9 mouse cellular contexts compared by ENCODE assay signal in genomic region chr15:12084859-12085258, GRCm38 (mm10). TPM values are rescaled to one million over a fixed set of nuclear protein-coding genes. Genes with fewer than 3 reads are reported as not detected.
DNase-seq lines count a peak whose midpoint lies in the region; ATAC-seq and TF ChIP-seq lines count a peak whose summit lies in the region.
"Had no signal": no experiment of that assay in that cellular context is flagged by ENCODE, and none has a peak within 500 bp of the region (broad histone marks: within the 10 kb centered on the region; RNA-seq: fewer than 3 reads in every experiment).

No protein-coding gene starts in this region.

- H3K4me2 ChIP-seq in forebrain, embryonic 15.5 days (replicated peaks): no peak overlapping the region
- no peak overlapping the region for H3K4me2 ChIP-seq in forebrain, embryonic 11.5 days (ENCODE audit: low read depth, low read length, severe bottlenecking)
- no peak overlapping the region for H3K4me2 ChIP-seq in CH12.LX (ENCODE audit: insufficient read depth, low read depth, poor library complexity, severe bottlenecking)
- H3K4me2 ChIP-seq in stomach, embryonic 15.5 days: no peak overlapping the region

- no peaks in the 10 kb centered on the region for H3K79me2 ChIP-seq in CH12.LX (replicated peaks; ENCODE audit: control insufficient read depth, extremely low read depth, insufficient read depth, poor library complexity, severe bottlenecking)

- peaks cover 7% of the 10 kb centered on the region; the same call in 1 of the 2 replicates for H3K4me1 ChIP-seq in forebrain, embryonic 15.5 days
- no peaks in the 10 kb centered on the region for H3K4me1 ChIP-seq in forebrain, embryonic 11.5 days (replicated peaks; ENCODE audit: control insufficient read depth, insufficient read depth, low read length)
- peaks cover 0 to 7% of the 10 kb centered on the region in 2 experiments; a peak in 2 of 4 replicates for H3K4me1 ChIP-seq in CH12.LX (ENCODE audit: control insufficient read depth in 1 of 2, insufficient read depth in 2 of 2)
- H3K4me1 ChIP-seq in midbrain, embryonic 10.5 days: no peaks in the 10 kb centered on the region
- 0 out of 2 replicates have a peak, but pooled peaks cover 5% of the 10 kb centered on the region for H3K4me1 ChIP-seq in stomach, embryonic 15.5 days

- no peak overlapping the region for H3K4me3 ChIP-seq in forebrain, embryonic 15.5 days
- H3K4me3 ChIP-seq in forebrain, embryonic 11.5 days (ENCODE audit: low read depth, low read length): no peak overlapping the region
- no peak overlapping the region for H3K4me3 ChIP-seq in CH12.LX (replicated peaks in 1 of 3; ENCODE audit: low read depth in 2 of 3, low read length in 2 of 3, poor library complexity in 1 of 3)
- no peak overlapping the region for H3K4me3 ChIP-seq in midbrain, embryonic 10.5 days
- no peak overlapping the region for H3K4me3 ChIP-seq in stomach, embryonic 15.5 days (replicated peaks)

- no peaks in the 10 kb centered on the region for H3K36me3 ChIP-seq in forebrain, embryonic 15.5 days
- H3K36me3 ChIP-seq in forebrain, embryonic 11.5 days (ENCODE audit: control insufficient read depth, insufficient read depth, low read length): no peaks in the 10 kb centered on the region
- no peaks in the 10 kb centered on the region for H3K36me3 ChIP-seq in CH12.LX (replicated peaks in 1 of 2; ENCODE audit: control insufficient read depth in 1 of 2, insufficient read depth in 1 of 2, low read length in 1 of 2)
- H3K36me3 ChIP-seq in midbrain, embryonic 10.5 days: no peaks in the 10 kb centered on the region
- H3K36me3 ChIP-seq in stomach, embryonic 15.5 days: no peaks in the 10 kb centered on the region

- no peak for TF ChIP-seq POLR2A in CH12.LX (IDR thresholded peaks at IDR 0.05; ENCODE audit: low read depth, low read length)

- in situ Hi-C loops in CH12.LX (cut with MboI; ENCODE audit: low pct_ligation_motif_present, low pct_unique_long_range_greater_than_20kb, low sequenced_read_pairs): loop anchor here (5.0 kb wide), 1 partner anchor 108 kb away; no protein-coding TSS in a partner anchor

- DNase-seq in forebrain, embryonic 11.5 days (ENCODE audit: low spot score): no peak
- peak; percentile 59 for DNase-seq in CH12.LX (ENCODE audit: extremely low read depth)
- peak; percentile 31 for DNase-seq in c-Kit-positive CD71-positive TER-119-negative erythroid progenitor cells, embryonic 14.5 days (ENCODE audit: low read depth)
- DNase-seq in gastrocnemius, postnatal 14 days: peak; percentile 59
- peak; percentile 76 for DNase-seq in kidney, postnatal 14 days
- peak; percentile 24 for DNase-seq in midbrain, embryonic 10.5 days (ENCODE audit: low spot score)

- no peak for TF ChIP-seq EP300 in CH12.LX (IDR thresholded peaks at IDR 0.05; ENCODE audit: low read length)

- H3K27me3 ChIP-seq in forebrain, embryonic 15.5 days: no peaks in the 10 kb centered on the region
- no peaks in the 10 kb centered on the region for H3K27me3 ChIP-seq in forebrain, embryonic 11.5 days (ENCODE audit: control insufficient read depth, insufficient read depth, low read length)
- H3K27me3 ChIP-seq in CH12.LX (replicated peaks): no peaks in the 10 kb centered on the region
- H3K27me3 ChIP-seq in midbrain, embryonic 10.5 days (ENCODE audit: low read depth, poor library complexity, severe bottlenecking): no peaks in the 10 kb centered on the region
- H3K27me3 ChIP-seq in stomach, embryonic 15.5 days (replicated peaks): no peaks in the 10 kb centered on the region

- H3K27ac ChIP-seq in forebrain, embryonic 15.5 days (replicated peaks): no peak overlapping the region
- no peak overlapping the region for H3K27ac ChIP-seq in forebrain, embryonic 11.5 days (ENCODE audit: low read depth, low read length)
- H3K27ac ChIP-seq in CH12.LX (ENCODE audit: insufficient read depth, low read depth): no peak overlapping the region
- no peak overlapping the region for H3K27ac ChIP-seq in midbrain, embryonic 10.5 days (replicated peaks)
- H3K27ac ChIP-seq in stomach, embryonic 15.5 days: peak overlapping the region; percentile 72
- H3K27ac ChIP-seq: macrophage had no signal

- 0 out of 2 replicates have a peak, but pooled peaks have one; percentile 52 for ATAC-seq in forebrain, embryonic 15.5 days (replicated peaks)
- ATAC-seq in forebrain, embryonic 11.5 days (replicated peaks; ENCODE audit: low FRiP score): no peak
- ATAC-seq in stomach, embryonic 15.5 days (ENCODE audit: insufficient read depth, low FRiP score, low read depth): no peak

- H3K9me3 ChIP-seq in forebrain, embryonic 15.5 days: no peaks in the 10 kb centered on the region
- H3K9me3 ChIP-seq in forebrain, embryonic 11.5 days (ENCODE audit: control insufficient read depth, low read length): no peaks in the 10 kb centered on the region
- H3K9me3 ChIP-seq in CH12.LX (replicated peaks; ENCODE audit: low read length): no peaks in the 10 kb centered on the region
- no peaks in the 10 kb centered on the region for H3K9me3 ChIP-seq in midbrain, embryonic 10.5 days (replicated peaks)
- H3K9me3 ChIP-seq in stomach, embryonic 15.5 days: no peaks in the 10 kb centered on the region

- TF ChIP-seq CTCF in CH12.LX (conservative IDR thresholded peaks at IDR 0.05 in 1 of 2, IDR thresholded peaks at IDR 0.05 in 1 of 2; ENCODE audit: low read depth in 2 of 2, low read length in 2 of 2): peak; percentile 82 to 89

- TF ChIP-seq RAD21 in CH12.LX (IDR thresholded peaks at IDR 0.05; ENCODE audit: low read depth, low read length): peak; percentile 91

- dilution Hi-C loops in CH12.LX (cut with MboI; ENCODE audit: extremely low pct_ligation_motif_present, extremely low pct_unique_long_range_greater_than_20kb, low sequenced_read_pairs): no loop called here

- WGBS in forebrain, embryonic 15.5 days: 79% methylated on average over 4 of the region's 4 CpGs
- 83% methylated on average over 4 of the region's 4 CpGs for WGBS in forebrain, embryonic 11.5 days
- WGBS in midbrain, embryonic 10.5 days: 79% methylated on average over 4 of the region's 4 CpGs
- 75% methylated on average over 4 of the region's 4 CpGs for WGBS in stomach, embryonic 15.5 days

- intact Hi-C loops in gastrocnemius, postnatal 14 days (cut with DNase I; ENCODE audit: low total_unique reads): loop anchor here (5.0 kb wide), 1 partner anchor 108 kb away; no protein-coding TSS in a partner anchor

- no peak overlapping the region for H3K9ac ChIP-seq in forebrain, embryonic 15.5 days (replicated peaks)
- H3K9ac ChIP-seq in forebrain, embryonic 11.5 days (ENCODE audit: low read length): no peak overlapping the region
- H3K9ac ChIP-seq in CH12.LX (ENCODE audit: insufficient read depth, low read depth): no peak overlapping the region
- H3K9ac ChIP-seq in stomach, embryonic 15.5 days: no peak overlapping the region

TF ChIP-seq in CH12.LX, 34 proteins besides CTCF, POLR2A, EP300 and RAD21:
- TF ChIP-seq E2F4 (IDR thresholded peaks at IDR 0.05; ENCODE audit: insufficient replicate concordance, low read depth, low read length) (no peak), IRF4 (IDR thresholded peaks at IDR 0.05; ENCODE audit: low read depth, low read length) (0 out of 2 replicates have a peak, but pooled peaks have one; percentile 19), ZC3H11A (IDR thresholded peaks at IDR 0.05; ENCODE audit: low read depth, low read length) (peak; percentile 87), SMC3 (IDR thresholded peaks at IDR 0.05; ENCODE audit: low read depth, low read length) (peak; percentile 98), MEF2A (IDR thresholded peaks at IDR 0.05; ENCODE audit: borderline replicate concordance, low read depth, low read length) (peak; percentile 38; the same call in 1 of the 2 replicates)
TF ChIP-seq in CH12.LX: peak in this region for 4.

RNA-seq across cellular contexts. Expression of gene Zfr, which starts 32.8 kb away (rescaled TPM):
- 124 and 125 TPM in 2 replicates for polyA plus RNA-seq in forebrain, embryonic 15.5 days (2015; fragmentation: Nextera tagmentation; extraction: Ambion mirVana)
- 128 and 136 TPM in 2 replicates for polyA plus RNA-seq in forebrain, embryonic 11.5 days (2014; fragmentation: Nextera tagmentation; extraction: Ambion mirVana)
- 47.5 and 49.1 TPM in 2 replicates for total RNA-seq in CH12.LX (2012; rRNA removed)
- total RNA-seq in CH12.LX (2014; rRNA removed): 84.9 and 99.0 TPM in 2 replicates
- polyA plus RNA-seq in CH12.LX (2012; ENCODE audit: insufficient read length, low read depth): 89.3 and 89.8 TPM in 2 replicates
- total RNA-seq in gastrocnemius, postnatal 14 days (2021): 10 to 100 TPM; 52.1 to 58.4 TPM
- 135 and 155 TPM in 2 replicates for polyA plus RNA-seq in midbrain, embryonic 10.5 days (2016; fragmentation: Nextera tagmentation; extraction: Ambion mirVana)
- 101 and 105 TPM in 2 replicates for polyA plus RNA-seq in stomach, embryonic 15.5 days (2015; fragmentation: Nextera tagmentation; extraction: Ambion mirVana)
